Mouse (Mus musculus): ENCODE results near the gene Gbp10.
"Not testable (repeated sequence)": the region's sequence is repeated elsewhere in the genome, so short reads cannot be mapped to it uniquely, and the experiment has no call there.

Gbp10 gene

GRCm38 (mm10) chr5:105239483-105240047, at the start of gene Gbp10:
TSS of gene Gbp10 (minus strand) at chr5:105239533.
- in situ Hi-C loops (cut with MboI, MseI), result loop anchor here in 1 of 2 experiments (5.0 kb wide), 1 partner anchor 42 kb away; no protein-coding TSS in a partner anchor

GRCm38 (mm10) chr5:105260673-105261072, 21.3 kb upstream of the Gbp10 start:
- in situ Hi-C loops (cut with MboI, MseI), result loop anchor here (5.0 kb wide), 2 partner anchors 47 to 53 kb away; no protein-coding TSS in a partner anchor

- in situ Hi-C loops (cut with MboI, MseI), result no loop called here
Observed at GRCm38 (mm10) chr5:105252491-105252890, 13.2 kb upstream of the Gbp10 start.

DNA sequence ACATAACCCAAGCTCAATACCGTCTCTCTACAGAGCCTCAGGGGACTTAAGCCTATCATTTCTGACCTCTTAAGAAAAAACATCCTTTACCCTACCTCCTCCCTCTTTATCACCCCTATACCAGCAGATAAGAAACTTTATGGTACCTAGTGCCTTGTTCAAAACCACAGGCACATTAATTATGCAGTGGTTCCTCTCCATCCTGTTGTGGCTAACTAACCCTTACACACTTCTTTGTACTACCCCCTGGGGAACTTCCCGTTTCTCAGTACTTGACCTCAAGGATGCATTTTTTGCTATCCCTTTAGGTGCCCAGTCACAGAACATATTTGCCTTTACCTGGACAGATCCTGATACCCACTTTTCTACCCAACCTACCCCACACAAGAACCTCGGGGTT, 5.4 kb upstream of the Gbp10 start:
- in situ Hi-C loops (cut with MboI, MseI), result loop anchor here (5.0 kb wide), 2 partner anchors 47 to 52 kb away; no protein-coding TSS in a partner anchor

- in situ Hi-C loops (cut with MboI, MseI), result loop anchor here in 1 of 2 experiments (5.0 kb wide), 1 partner anchor 44 kb away; no protein-coding TSS in a partner anchor
Observed at GRCm38 (mm10) chr5:105240982-105241381, 1.6 kb upstream of the Gbp10 start.

GRCm38 (mm10) chr5:105238402-105238801, 931 bp downstream of the Gbp10 start:
- in situ Hi-C loops (cut with MboI, MseI), result not testable (repeated sequence)

DNA sequence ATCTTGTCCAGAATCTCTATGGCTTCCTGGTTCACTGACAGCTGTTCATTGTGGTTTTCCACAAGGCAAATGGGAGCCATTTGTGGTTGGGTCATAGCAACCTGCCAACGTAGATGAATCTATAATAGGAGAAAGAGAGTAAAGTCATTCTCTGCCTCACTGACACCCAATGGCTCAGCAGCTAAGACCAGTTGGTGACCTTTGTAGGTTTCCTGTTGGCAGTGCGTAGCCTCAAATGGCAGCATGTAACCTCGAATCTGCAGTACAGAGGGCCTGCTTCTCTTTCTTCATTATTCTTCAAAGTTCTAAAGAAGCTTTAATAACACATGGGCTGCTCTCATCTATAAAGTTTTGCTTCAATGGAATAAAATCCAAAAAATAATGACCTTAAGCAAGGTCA, 3.3 kb downstream of the Gbp10 start:
- in situ Hi-C loops (cut with MboI, MseI), result not testable (repeated sequence)

- in situ Hi-C loops (cut with MboI, MseI), result loop anchor here (5.0 kb wide), 1 partner anchor 53 kb away; no protein-coding TSS in a partner anchor
Observed at GRCm38 (mm10) chr5:105208957-105209356, 30.4 kb downstream of the Gbp10 start.

GRCm38 (mm10) chr5:105200791-105201355, 38.5 kb downstream of the Gbp10 start:
- in situ Hi-C loops (cut with MboI, MseI), result not testable (repeated sequence)

GRCm38 (mm10) chr5:105199149-105199548, 40.2 kb downstream of the Gbp10 start:
- in situ Hi-C loops (cut with MboI, MseI), result loop anchor here in 1 of 2 experiments (5.0 kb wide), 1 partner anchor 43 kb away; no protein-coding TSS in a partner anchor

GRCm38 (mm10) chr5:105197915-105198560, 41.3 kb downstream of the Gbp10 start:
- in situ Hi-C loops (cut with MboI, MseI), result loop anchor here in 1 of 2 experiments (5.0 kb wide), 1 partner anchor 44 kb away; no protein-coding TSS in a partner anchor

GRCm38 (mm10) chr5:105196308-105196707, 43.0 kb downstream of the Gbp10 start:
- in situ Hi-C loops (cut with MboI, MseI), result loop anchor here in 1 of 2 experiments (5.0 kb wide), 1 partner anchor 46 kb away; no protein-coding TSS in a partner anchor

DNA sequence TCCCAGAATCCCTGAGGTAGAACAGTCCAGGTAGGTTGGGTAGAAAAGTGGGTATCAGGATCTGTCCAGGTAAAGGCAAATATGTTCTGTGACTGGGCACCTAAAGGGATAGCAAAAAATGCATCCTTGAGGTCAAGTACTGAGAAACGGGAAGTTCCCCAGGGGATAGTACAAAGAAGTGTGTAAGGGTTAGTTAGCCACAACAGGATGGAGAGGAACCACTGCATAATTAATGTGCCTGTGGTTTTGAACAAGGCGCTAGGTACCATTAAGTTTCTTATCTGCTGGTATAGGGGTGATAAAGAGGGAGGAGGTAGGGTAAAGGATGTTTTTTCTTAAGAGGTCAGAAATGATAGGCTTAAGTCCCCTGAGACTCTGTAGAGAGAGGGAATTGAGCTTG, 46.8 kb downstream of the Gbp10 start:
- in situ Hi-C loops (cut with MboI, MseI), result loop anchor here in 1 of 2 experiments (5.0 kb wide), 1 partner anchor 55 kb away; no protein-coding TSS in a partner anchor

DNA sequence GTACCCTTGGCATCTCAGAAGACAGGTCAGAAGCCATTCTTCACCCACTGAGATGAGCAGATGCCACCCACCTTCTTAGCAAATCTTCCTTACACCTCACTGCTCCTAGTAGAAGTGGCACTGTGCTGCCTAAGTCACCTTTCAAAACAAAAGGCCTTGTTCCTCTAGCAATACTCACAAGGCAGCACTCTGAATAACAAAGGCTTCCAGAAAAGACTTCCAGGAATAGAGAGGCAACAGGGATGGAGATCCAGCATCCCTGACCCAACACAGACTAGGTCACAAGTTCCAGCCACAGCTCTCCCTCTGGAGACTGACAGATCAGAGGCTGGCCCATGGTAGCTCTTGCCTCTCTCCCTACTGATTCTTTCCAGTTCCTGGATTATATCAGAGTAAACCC, 57.9 kb downstream of the Gbp10 start:
- in situ Hi-C loops (cut with MboI, MseI), result no loop called here

All from T-helper 17 cell (primary cell).